Mouse (Mus musculus): ENCODE measurements around the gene Rab15.

The Rab15 gene

GRCm38 (mm10) chr12:76778305-76779083 is 44.2 kb downstream of the Rab15 start:
- DNase-seq (ENCODE audit: low read depth, low spot score): no peak

- DNase-seq (ENCODE audit: low read depth, low spot score): no peak
Measured at GRCm38 (mm10) chr12:76777845-76778244, 44.9 kb downstream of the Rab15 start.

- no peak for DNase-seq (ENCODE audit: low read depth, low spot score)
Measured at GRCm38 (mm10) chr12:76776898-76777297, 45.8 kb downstream of the Rab15 start.

DNA sequence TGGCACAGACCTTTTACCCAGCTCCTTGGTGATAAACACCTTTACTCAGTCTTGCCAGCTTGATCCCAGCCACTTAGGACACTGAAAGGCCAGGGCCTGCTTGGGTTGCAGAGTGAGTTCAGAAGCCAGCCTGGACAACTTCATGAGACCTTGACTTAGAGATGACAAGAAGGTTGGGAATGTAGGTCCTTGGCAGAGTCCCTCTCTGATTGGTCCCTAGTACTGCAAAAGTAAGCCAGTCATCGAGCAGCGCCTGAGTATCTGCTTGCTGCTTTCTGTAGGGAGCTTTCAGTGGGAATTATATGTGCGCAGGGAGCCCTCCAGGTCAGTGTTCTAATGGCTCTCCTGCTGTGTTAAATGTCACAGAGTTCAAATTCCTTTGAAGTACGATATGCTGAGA is 47.6 kb downstream of the Rab15 start:
- DNase-seq (ENCODE audit: low read depth, low spot score): no peak

DNA sequence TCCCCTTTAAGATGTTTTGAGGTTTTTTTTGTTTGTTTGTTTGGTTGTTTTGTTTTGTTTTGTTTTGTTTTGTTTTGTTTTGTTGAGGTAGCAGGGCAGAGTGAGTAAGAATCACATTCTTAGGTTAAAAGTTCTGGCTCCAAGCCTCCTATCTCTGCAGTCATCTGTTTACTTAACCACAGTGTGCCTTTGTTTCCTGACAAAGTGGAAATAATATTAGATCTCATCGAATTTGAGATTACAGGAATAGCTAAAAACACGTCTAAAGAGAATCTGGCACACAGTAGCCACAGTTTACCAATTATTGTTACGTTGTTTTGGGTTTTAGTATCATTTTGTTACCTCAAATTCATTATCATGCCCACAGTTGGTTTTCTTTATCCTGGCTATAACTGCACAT is 48.1 kb downstream of the Rab15 start:
- no peak for DNase-seq (ENCODE audit: low read depth, low spot score)

GRCm38 (mm10) chr12:76771540-76771939 is 51.2 kb downstream of the Rab15 start:
- no peak for DNase-seq (ENCODE audit: low read depth, low spot score)

GRCm38 (mm10) chr12:76770841-76771500 is 51.7 kb downstream of the Rab15 start:
- no peak for DNase-seq (ENCODE audit: low read depth, low spot score)

- DNase-seq (ENCODE audit: low read depth, low spot score): peak; percentile 13
Measured at GRCm38 (mm10) chr12:76765901-76766630, 56.6 kb downstream of the Rab15 start.

DNA sequence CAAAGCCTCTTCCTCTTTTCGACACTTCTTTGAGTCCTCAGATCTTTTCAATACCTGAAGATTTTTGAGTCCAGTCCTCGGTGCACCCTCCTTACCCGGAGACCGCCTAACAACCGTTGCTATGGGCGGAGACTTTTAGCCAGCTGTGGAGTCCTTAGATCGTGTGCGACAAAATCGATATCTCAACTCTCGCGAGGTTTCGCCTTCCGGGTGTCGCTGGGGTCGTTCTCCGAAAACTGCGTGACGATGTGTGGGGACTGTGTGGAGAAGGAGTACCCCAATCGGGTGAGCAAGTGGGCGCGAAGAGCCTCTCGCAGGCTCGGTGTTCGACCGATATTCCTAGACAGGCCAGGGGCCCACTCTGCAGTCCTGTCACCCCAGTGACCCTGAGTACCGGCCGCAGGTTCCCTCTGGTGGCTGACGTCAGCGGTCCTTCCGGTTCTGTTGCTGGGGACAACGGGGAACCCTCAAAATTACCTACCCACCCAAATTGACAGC is 57.3 kb downstream of the Rab15 start, which contains the start of the genes Churc1 and Fntb:
Churc1 (plus strand) TSS at position 185 of the 498 bp plus-strand sequence.
Fntb (plus strand) TSS at position 236 of the 498 bp plus-strand sequence.
- DNase-seq (ENCODE audit: low read depth, low spot score): peak; percentile 97

DNA sequence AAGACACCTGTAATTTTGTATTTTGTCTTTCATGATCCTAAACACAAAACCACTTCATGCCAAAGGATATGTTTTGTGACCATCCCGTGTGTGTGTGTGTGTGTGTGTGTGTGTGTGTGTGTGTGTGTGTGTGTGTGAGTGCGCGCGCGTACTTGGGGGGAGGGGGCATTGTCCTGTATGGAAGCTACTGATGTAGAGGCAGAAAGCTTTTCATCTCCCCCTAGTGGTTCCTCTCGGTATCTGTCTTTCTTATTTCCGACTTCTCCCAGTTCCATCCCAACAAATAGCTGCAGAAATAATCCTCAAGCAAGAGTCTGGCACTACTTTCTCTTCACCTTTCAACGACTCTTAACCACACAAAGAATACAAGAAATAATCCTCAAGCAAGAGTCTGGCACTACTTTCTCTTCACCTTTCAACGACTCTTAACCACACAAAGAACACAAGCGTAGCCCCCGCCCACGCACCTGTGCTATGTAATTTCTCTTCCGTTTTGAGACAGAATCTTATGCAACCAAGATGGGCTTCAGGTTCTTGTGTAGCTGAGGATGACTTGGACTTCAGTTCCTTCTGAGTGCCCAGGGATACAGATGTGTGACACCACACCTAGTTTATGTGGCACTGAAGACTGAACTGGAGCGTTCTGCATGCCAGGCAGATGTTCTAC is 69.9 kb downstream of the Rab15 start:
- DNase-seq (ENCODE audit: low read depth, low spot score): peak; percentile 73

- no peak for DNase-seq (ENCODE audit: low read depth, low spot score)
Measured at GRCm38 (mm10) chr12:76750866-76751459, 71.7 kb downstream of the Rab15 start.
